Mouse (Mus musculus) neural tube, embryonic 14.5 days (tissue): ENCODE data around the gene Kat14. TPM values are rescaled to one million over a fixed set of nuclear protein-coding genes. Genes with fewer than 3 reads are reported as not detected.

Experiments used
- ATAC-seq: fragments of 200-750 bp; cut with Nextera tagmentation; 2 replicates; pipeline ENCODE4 v1.8.0; 2017; ENCODE audit warnings: low read depth, mild to moderate bottlenecking, moderate TSS enrichment, moderate library complexity
- H3K27ac ChIP-seq: fragments of 300-500 bp; sonication (generic); 2 replicates; pipeline ENCODE4 v1.5.1; 2014; ENCODE audit warnings: low read depth, mild to moderate bottlenecking, control low read depth, low read length, moderate library complexity, mixed read lengths
- H3K27me3 ChIP-seq: fragments of 300-500 bp; sonication (generic); 2 replicates; pipeline ENCODE4 v1.6.1; 2014; ENCODE audit warnings: low read length; ENCODE audit not compliant: control insufficient read depth, insufficient read depth
- H3K36me3 ChIP-seq: fragments of 300-500 bp; sonication (generic); 2 replicates; pipeline ENCODE4 v1.6.1; 2014; ENCODE audit warnings: low read length, mixed read lengths; ENCODE audit not compliant: control insufficient read depth, insufficient read depth
- H3K4me1 ChIP-seq: fragments of 300-500 bp; sonication (generic); 2 replicates; pipeline ENCODE4 v1.6.1; 2014; ENCODE audit warnings: low read length; ENCODE audit not compliant: control insufficient read depth, insufficient read depth
- H3K4me2 ChIP-seq: fragments of 300-500 bp; sonication (generic); 2 replicates; pipeline ENCODE4 v1.6.1; 2014; ENCODE audit warnings: mild to moderate bottlenecking, low read depth, low read length, control low read depth
- H3K4me3 ChIP-seq: fragments of 300-500 bp; sonication (generic); 2 replicates; pipeline ENCODE4 v1.5.1; 2014; ENCODE audit warnings: low read depth, low read length, control low read depth, mixed read lengths
- H3K9ac ChIP-seq: fragments of 300-500 bp; sonication (generic); replicated peaks from 2 replicates; pipeline ENCODE4 v1.6.1; 2014; ENCODE audit warnings: low read depth, mild to moderate bottlenecking, control low read depth, low read length, mixed read lengths
- H3K9me3 ChIP-seq: fragments of 300-500 bp; sonication (generic); 2 replicates; pipeline ENCODE4 v1.6.1; 2016; ENCODE audit warnings: low read length; ENCODE audit not compliant: control insufficient read depth
- WGBS: fragments of 180-500 bp; shearing (Covaris S2); extraction: QIAGEN DNeasy Blood & Tissue Kit; methylation state at CpG from one replicate; pipeline ENCODE4 v1.1.7; 2014; 5-methylcytosine and 5-hydroxymethylcytosine counted together
- polyA plus RNA-seq: library from polyadenylated mRNA; unstranded; fragments of >200 nt; fragmentation: Nextera tagmentation; extraction: Ambion mirVana; gene quantifications from 2 replicates; pipeline ENCODE4 v1.2.1, GENCODE M21; 2014

Kat14 gene
- polyA plus RNA-seq, 1 experiment from 2014 or later, result 21.5 TPM

- Histone ChIP-seq H3K4me1 (no peaks in the 10 kb centered on the region), H3K9me3 (no peaks in the 10 kb centered on the region), H3K36me3 (no peaks in the 10 kb centered on the region), H3K27ac (no peak overlapping the region), H3K4me3 (no peak overlapping the region), H3K27me3 (no peaks in the 10 kb centered on the region), H3K4me2 (no peak overlapping the region), H3K9ac (no peak overlapping the region)
- peak; percentile 82; the same call in 1 of the 2 replicates for ATAC-seq
- 16% methylated on average over 8 of the region's 8 CpGs for WGBS
Measured at GRCm38 (mm10) chr2:144452364-144453008, 83.7 kb downstream of the Kat14 start.

Other genes starting within 250 kb of the Kat14 start
- gene Mgme1, start 98.3 kb upstream of the Kat14 start, polyA plus RNA-seq, result 11.3 and 11.8 TPM in 2 replicates
- 79.1 and 86.8 TPM in 2 replicates for gene Snx5, start 98.1 kb upstream of the Kat14 start, polyA plus RNA-seq
- 0.35 TPM in 1 of 2 replicates, not detected in the other for gene Ovol2, start 36.8 kb upstream of the Kat14 start, polyA plus RNA-seq
- not detected in 2 replicates for gene Pet117, start within 50 bp of the Kat14 start, polyA plus RNA-seq
- 18.7 and 23.9 TPM in 2 replicates for gene Dzank1, start 158.4 kb downstream of the Kat14 start, polyA plus RNA-seq
- gene Polr3f, start 158.7 kb downstream of the Kat14 start, polyA plus RNA-seq, result 26.4 and 33.3 TPM in 2 replicates
- 56.0 and 58.9 TPM in 2 replicates for gene Rbbp9, start 181.9 kb downstream of the Kat14 start, polyA plus RNA-seq
- 55.6 and 69.7 TPM in 2 replicates for gene Sec23b, start 187.2 kb downstream of the Kat14 start, polyA plus RNA-seq
- 77.1 and 80.4 TPM in 2 replicates for gene Smim26, start 225.1 kb downstream of the Kat14 start, polyA plus RNA-seq
- 112 and 132 TPM in 2 replicates for gene Dtd1, start 230.9 kb downstream of the Kat14 start, polyA plus RNA-seq